Mouse (Mus musculus) layer of hippocampus, adult 18-20 months (tissue): ENCODE data around the gene Ell2. TPM values are rescaled to one million over a fixed set of nuclear protein-coding genes. Genes with fewer than 3 reads are reported as not detected.
A peak's percentile ranks its signal among the peaks of the same experiment; 100 is the strongest.

Source experiments
- DNase-seq, 2 experiments: peaks; one replicate each; pipeline ENCODE4 v3.0.0; 2022; ENCODE audit warnings: low spot score in 2 of 2
- total RNA-seq, 2 experiments: library from RNA; stranded (reverse); gene quantifications; 2 replicates each; pipeline ENCODE4 v1.2.3; 2021

Ell2 gene
- total RNA-seq, 2 experiments from 2014 or later = 31.5 to 34.6 TPM

DNA sequence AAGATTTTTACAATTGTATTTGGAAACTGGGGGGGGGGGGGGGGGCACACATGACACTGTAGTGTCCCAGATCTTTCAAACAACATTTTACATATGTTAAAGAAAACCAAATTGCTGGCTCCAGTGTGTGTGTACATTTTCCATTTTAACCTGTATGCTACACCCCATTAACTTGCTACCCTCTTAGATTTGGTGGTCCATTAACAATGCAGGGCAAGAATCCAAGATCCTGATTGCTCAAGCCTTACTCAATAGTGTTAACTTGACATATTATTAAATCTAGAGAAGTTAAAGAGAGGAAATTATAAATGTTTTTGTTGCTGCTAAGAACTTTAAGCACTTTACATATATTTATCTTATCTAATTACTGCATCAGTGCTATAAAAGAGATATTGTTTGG, 24.2 kb downstream of the Ell2 start:
- DNase-seq = no peak

DNA sequence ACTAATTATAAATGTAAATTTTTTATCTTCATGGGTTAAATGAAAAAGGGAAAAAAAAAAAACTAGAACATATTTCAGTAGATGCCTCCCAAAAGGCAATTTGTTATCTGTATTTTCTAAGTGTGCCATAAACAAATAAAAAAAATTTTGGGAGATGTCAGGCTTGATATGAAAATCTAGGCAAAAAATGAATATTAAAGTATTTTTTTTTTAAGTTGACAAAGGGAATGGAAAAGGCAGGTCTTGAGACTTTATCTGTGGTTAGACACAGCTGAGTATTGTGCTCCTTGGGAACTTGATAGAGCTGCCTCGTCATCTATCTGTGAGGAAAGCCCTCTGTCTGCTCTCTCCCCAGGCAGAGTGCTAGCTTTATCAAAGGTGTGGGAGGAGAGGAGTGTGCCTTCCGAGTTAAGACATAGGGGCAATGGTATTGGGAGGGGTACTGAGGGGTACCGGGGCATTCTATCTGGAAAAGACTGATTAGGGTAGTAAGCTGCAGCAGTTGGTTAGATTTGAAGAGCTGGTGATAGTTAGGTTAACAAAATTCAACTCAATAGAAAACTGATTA, 27.1 kb downstream of the Ell2 start:
- DNase-seq = no peak

DNA sequence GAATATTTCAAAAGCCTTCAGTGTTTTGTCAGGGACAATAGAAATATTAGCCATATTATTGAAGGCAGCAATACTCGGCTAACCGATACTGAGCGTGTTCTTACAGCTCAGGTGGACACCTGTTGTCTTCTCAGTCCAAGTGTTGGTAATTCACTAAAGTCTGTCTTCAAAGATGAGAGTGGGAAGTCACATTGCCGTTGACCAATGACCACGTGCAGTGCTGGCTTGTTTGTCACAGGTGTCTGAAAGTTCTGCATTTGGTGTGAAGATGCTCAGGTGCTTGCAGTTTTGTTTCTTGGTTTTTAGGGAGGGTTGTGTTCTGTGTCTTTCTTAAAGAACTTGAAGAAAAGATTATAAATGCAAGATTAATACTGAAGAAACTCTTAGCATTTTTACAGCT, 27.7 kb downstream of the Ell2 start:
- no peak for DNase-seq

DNA sequence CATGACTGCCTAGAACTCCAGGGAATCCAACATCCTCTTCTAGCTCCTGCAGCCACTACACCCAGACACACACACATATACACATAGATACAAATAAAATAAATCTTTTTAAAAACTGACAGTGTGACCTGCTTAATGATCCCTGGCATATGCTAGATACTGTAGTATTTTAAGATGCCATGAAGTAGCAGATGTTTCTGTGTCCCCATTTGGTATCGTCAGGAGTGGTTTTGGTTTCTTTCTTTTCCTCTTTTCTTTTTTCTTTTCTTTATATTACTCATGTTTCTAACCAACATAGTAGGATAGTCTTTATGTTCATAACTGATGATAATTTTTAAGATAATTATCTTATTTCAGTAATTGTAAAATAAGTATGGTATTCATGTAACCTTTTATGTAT, 29.0 kb downstream of the Ell2 start:
- DNase-seq = no peak

DNA sequence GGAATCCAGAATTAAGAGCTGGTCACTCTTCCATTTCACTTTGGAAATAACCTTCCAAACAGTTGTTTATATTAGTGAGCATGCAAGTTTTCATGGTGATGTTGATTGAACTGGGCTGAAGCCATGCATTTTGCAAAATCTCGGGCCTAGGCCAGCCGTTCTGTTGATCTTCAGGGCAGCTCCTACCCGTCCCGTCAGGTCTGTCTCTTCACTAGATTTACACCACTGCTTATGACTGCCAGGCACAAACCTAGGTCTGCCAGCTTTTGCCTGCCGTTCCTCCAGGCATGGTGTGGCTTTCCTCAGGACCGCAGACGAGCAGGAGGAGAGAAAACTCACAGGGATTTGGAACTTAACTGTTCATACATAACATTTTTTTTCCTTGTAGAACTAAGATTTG, 31.4 kb downstream of the Ell2 start:
- DNase-seq = no peak

DNA sequence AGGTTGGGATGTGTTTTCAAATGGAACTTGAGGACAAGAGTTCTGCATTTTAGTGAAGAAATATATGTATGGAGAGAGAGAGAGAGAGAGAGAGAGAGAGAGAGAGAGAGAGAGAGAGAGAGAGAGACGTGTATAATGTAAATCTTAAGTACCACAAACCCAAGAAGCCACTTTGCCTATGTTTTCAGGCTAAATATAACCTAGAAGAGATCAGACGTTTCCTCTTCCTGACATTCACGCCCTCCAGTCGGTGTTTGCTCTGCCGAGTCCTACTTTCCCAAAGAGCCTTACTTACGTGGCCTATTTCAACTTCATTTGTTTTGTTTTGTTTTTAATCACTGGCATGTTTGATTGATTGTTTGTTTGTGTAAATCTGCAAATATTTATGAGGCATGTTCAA, 32.0 kb downstream of the Ell2 start:
- DNase-seq = no peak

DNA sequence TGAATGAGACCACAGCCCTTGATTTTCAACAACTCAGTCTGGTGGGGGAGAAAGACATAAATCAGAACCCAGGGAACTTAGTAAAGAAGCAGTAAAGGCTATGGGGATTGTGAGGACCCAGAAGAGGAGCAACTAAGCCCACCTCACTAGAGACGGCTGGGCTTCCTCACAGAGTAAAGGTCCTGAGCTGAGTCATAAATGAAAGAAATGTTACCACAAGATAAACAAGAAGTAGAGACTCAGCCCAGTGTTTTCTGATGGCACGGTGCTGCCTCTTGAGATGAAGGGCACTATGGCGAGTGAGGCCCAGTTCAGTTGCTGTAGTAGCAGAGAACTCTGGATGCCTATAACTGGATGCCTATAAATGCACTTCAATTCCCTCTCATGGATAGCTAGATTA, 32.4 kb downstream of the Ell2 start:
- no peak for DNase-seq

DNA sequence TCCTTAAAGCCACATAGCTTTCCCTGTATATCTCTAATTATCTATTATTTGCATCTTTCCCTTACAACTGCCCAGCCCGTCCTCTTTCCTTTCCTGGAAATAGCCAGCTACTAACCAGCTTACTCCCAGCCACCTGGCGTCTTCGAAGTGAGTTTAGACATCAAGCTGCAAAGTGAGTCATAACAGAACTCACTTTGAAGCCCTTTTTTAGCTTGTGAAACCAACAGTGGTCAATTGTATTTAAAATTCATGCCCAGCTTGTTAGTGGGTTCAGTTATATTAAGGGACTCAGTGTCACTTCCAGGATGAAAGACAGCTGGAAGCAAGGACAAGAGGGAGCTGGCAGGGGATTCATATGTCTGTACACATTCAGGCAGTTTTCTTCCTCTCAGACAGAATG, 33.5 kb downstream of the Ell2 start:
- DNase-seq = no peak

DNA sequence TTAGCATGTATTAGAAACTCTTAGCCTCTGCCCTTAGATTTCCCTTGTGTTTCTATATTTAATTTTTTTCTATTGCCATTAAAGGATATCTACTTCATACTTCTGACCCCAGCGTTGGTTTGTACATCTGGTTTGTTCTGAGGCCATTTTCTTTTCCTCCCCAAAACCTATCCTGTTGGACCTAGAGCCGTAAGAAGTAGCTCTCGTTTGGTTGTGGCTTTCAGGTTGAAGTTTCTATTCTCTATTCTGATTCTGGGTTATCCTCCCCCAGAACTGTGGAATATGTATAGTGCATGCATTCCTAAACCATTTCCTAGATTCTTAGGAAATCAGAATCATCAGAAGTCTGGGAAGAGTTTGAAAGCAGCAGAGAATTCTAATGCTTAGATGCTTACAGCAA, 34.6 kb downstream of the Ell2 start:
- no peak for DNase-seq

DNA sequence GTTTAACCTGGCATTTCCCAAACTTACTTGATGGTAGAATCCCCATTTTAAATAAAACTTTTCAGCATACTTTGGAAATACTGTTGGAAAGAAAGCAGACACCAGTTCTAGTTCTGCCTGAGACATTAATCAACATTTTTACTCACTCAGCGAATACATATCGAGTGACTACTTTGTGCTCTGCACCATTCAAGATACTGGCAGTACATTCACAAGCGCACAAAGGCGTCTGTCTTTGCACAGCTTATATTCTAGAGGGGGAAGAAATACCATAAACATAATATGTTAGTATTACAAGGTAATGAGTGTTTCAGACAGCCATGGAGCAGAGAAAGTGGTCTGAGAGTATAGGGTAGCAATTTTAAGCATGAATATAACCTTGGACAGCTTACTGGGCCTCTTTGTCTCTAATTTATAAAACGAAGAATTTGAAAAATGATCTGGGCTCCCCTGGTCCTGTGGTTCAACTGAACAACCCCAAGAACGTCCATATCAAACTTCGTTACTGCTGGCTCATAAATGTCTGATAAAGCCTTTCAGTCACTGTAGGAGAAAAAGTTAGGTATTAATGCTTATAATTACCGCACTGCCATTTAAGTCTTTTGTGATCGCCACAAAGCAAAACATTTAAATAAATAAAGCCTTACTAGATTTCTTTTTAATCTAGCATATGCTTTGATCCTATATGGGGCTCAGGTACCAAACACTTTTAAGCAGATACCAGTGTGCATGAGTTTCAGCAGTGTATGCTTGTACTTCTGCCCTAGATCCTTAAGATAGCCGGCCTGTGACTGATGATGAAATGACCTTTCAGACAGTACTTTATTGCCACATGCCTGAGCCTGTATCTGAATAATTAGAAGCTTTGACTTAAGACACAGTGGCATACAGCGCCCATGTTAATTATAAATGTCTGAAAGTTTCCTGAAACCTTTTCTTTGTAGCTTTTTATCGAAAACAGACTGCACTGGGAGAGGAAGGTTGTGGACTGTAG, 35.5 kb downstream of the Ell2 start:
- DNase-seq = no peak

DNA sequence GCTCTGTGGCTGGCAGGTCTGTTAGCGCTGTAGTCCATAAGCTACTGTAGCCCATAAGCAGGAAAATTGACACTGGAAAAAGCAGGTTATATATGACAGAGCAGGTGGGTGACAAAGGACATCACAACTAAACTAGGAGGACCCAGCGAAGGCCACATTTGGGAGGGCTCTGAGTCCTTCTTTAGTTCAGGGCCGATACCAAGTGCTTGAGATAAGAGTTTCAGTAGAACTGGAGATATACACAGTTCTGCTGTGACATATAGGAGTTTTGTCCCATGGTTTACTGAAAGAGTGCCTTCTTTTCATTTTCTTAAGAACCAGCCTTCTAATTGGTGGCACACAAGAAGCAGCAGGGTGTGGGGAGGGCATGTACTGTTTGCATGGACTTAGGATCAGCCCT, 36.4 kb downstream of the Ell2 start:
- DNase-seq = no peak

DNA sequence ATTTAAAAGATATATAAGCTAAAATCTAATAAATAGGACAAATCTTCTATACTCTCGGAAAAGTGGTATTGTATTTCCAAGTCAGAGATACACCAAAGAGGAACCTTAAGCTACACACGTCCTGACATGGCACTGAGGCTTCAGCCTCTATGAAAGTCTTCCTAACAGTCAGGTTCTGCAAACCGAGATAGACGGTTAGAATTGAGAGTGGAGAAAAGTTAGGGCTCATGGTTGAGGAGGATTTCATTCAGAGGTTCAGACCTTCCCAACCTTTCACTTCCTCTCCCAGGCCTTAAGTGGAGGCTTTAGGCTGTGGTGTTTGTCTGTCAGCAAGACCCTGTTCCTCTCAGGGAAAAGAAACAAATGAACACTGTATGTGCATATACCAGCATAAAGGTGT, 37.5 kb downstream of the Ell2 start:
- DNase-seq = no peak

DNA sequence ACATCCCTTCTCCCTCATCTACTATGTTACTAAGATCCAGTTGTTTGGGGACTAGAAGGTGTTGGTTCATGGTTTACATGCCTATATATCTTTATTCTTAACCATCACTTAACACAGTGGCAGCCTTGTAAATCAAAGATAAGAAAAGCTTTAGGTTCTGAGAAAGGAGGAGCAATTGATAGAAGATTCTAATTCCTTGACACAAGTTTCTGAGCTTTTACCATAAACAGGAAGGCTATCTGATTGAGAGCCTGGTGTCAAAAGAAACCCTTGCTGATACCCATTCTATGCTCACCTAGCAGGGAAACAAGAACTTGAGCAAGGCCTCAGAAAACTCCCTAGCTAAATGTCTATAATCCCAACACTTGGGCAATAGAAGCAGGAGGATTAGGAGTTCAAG, 38.8 kb downstream of the Ell2 start:
- no peak for DNase-seq

DNA sequence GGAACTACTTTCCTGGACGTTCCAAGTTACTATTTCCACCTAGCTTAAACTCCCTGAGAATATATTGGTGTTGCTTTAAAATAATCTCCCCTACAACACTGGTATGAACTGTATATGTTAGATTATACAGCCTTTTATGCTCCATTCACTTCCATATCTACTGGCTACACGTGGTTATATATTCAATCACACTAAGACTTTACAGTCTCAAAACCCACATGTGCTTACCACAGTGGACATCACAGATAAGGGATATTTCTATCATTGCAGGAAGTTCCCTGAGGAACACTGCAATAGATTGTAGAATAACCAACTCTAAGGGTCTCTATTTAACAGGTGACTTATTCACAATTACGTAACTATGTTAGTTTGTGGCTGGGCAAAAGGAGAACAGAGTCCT, 40.7 kb downstream of the Ell2 start:
- no peak for DNase-seq

DNA sequence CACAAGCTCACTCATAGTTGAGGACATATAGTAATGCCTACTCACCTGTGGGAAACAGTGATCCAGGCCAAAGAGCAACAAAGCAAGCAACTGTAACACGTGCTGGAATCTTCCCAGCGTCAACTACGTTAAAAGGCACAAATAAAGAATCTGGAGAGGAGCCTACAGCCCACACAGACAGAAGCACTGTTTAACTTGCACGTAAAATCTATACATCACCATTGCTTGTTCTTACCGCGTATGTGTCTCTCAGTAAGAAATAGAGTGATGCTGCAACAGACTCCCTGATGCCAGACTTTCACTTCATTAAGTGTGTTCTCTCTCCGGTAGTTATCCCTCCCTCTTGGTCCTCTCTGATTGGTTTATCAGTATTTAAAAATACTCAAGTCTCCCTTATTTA, 42.1 kb downstream of the Ell2 start:
- DNase-seq = no peak

DNA sequence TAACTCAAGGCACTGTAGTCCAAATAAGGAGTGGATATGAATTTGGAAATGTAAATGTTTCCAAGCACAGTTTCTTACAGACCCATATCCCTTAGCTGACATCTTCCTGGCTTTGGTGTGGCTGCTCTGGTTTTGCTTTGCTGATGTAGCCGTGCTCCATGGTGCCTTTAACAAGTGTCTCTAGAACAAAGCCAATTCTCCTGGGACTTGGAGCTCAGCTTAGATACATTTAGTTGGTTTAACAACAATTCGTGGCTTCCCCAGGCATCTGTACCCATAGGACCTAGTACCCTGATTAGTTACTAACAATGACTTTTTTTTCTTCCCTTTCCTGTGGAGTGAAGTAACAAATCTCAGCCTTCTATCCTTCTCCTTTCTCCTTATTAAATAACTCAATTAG, 44.2 kb downstream of the Ell2 start:
- no peak for DNase-seq

DNA sequence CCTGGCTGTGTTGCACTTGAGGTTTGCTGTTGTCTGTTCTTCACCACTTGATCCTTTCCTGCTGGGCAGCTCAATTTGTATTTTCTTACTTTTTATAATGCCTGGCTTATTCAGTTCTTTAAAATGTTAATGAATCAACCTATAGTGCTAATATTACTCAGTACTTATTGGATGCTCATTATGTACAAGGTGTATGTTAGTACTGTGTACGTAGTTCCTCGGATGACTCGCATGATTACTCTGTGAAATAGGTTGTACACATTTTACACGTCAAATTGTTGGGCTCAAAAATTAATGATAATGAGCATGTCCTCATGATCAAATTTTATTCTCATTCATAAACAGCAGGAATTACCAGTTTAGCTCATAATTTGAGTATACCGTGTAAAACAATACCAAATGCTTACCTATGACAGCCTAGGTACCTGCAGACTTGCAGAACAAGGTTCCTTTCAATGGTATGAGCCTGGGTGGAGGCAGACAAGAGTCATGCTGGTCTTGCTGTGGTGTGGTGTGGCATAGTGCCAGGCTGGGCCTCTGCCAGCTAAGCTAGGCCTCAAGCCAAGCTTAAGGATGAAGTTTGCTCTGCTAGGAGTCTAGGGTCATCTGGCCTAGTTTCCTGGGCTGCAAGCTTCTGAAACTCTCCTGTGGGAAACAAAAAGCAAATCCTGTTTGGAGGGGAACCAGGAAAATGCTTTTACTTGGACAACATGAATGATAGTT, 45.8 kb downstream of the Ell2 start:
- peak in 1 of 2 experiments; percentile 36 for DNase-seq

DNA sequence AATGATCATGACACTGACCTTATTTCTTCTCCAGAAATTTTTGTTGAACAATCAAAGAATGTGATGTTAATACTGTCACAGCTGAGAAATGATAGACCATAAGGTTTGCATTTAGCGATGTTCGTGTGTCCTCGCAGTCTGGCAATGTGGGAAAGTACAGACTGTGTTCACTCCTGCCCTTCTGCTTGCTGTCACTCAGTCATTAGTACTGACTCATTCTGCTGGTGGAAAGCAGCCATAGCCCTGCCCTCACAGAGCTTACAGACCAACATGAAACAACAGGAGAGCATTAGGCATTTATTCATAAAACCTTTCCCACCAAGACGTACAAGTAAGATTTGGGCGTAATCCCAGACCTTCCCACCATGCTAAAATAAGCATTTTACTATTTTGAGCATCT, 47.8 kb downstream of the Ell2 start:
- peak; percentile 27 to 65 for DNase-seq

DNA sequence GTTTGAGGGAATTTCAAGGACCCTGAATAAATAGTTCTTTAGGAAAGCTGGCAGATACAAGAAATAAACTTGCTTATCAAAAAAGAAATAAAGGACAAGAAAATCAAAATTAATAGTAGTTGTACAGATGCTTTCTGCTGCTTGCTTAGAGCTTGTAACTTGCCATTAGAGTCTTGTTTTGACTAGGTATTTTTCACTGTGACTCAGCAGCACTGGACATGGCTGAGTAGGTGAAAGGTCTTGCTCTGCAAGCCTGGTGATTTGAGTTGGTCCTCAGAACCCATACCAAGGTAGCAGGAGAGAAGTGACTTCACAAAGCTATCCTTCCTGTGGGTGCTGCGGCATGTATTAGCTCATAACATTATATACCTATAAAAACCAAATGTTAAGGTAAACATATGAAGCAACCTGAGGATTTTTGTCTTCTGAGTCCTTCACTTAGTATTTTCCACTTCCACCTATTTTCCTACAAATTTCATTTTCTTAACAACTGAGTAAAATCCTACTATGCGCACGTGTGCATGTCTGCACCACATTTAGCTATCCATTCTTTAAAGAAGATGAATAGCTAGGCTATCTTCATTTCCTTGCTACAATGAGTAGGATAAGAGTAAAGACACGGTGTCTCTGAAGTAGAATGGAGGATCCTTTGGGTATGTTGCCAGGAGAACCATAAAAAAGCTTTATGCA, 54.4 kb downstream of the Ell2 start:
- no peak for DNase-seq

DNA sequence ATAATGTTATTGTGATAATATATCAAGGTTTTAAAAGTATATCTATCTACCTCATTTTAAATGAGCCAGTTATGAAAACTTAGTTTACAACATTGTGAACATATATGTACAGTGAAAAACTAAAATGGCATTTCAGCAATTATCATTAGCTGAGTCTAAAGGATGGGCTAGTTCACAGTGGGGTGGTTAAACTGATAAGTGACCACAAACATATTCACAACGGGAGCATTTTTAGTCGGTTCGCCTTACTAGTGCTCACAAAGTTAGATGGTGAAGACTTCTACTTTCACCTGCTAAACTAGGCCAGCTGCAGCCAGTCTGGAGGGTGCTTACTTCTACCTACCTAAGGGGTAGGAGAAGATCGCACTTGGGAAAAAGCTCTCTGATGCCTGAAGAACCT, 56.2 kb downstream of the Ell2 start:
- DNase-seq = no peak

DNA sequence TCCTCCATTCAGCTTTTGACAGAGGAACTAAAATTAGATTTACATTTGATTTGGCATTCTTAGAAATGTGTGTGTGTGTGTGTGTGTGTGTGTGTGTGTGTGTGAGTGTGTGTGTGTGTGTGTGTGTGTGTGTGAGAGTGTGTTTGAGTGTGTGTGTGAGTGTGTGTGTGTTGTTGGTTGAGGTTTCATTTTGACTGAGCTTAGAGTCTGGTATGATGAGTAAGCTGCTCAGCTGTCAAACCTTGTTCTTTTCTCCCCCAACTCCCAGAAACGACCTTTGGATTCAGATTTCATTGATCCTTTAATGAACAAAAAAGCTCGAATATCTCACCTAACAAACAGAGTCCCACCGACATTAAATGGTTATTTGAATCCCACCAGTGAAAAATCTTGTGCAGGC, 56.7 kb downstream of the Ell2 start:
- no peak for DNase-seq

DNA sequence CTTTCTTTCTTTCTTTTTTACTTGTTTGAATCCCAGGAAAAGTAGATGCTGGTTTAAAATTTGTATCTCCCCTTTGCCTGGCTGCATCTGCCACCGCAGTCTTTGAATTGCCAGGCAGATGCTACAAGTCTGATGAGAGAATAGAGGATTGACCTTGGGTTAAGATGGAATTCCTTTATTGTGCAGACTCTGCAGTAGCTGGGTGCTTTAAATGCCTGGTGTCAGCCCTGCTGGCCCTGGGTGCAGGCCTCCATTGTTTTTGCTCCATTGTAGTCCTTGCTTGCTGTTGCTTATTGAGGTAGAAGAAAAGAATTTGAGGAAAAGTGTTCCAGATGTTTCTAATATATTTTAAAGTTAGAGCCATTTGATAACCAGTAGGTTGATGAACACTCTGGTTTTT, 59.2 kb downstream of the Ell2 start:
- DNase-seq = no peak
